Mouse (Mus musculus) lung, embryonic 14.5 days (tissue): ENCODE measurements at regions not wholly inside any gene's neighbourhood (a gene's known extent, or its start where the extent isn't known, plus 50 kb on each side); places are given as distances from the start of the nearest gene placed in this dataset.

Experiments
- ATAC-seq: fragments of 200-750 bp; cut with Nextera tagmentation; 2 replicates; pipeline ENCODE4 v1.8.0; 2017; ENCODE audit warnings: mild to moderate bottlenecking, moderate TSS enrichment, moderate library complexity; ENCODE audit not compliant: insufficient read depth
- DNase-seq: peaks from one replicate; pipeline ENCODE4 v3.0.0-alpha.2; 2015
- H3K27ac ChIP-seq: fragments of 300-500 bp; sonication (generic); 2 replicates; pipeline ENCODE4 v1.5.1; 2014; ENCODE audit warnings: low read depth, mild to moderate bottlenecking, moderate library complexity
- H3K27me3 ChIP-seq: fragments of 300-500 bp; sonication (generic); 2 replicates; pipeline ENCODE4 v1.6.1; 2014; ENCODE audit warnings: low read length, control low read depth; ENCODE audit not compliant: insufficient read depth
- H3K36me3 ChIP-seq: fragments of 300-500 bp; sonication (generic); 2 replicates; pipeline ENCODE4 v1.6.1; 2014; ENCODE audit warnings: control low read depth; ENCODE audit not compliant: insufficient read depth
- H3K4me1 ChIP-seq: fragments of 300-500 bp; sonication (generic); 2 replicates; pipeline ENCODE4 v1.6.1; 2014; ENCODE audit warnings: antibody characterized with exemption, control low read depth; ENCODE audit not compliant: insufficient read depth
- H3K4me2 ChIP-seq: fragments of 300-500 bp; sonication (generic); 2 replicates; pipeline ENCODE4 v1.6.1; 2014; ENCODE audit warnings: mild to moderate bottlenecking
- H3K4me3 ChIP-seq: fragments of 300-500 bp; sonication (generic); 2 replicates; pipeline ENCODE4 v1.5.1; 2014; ENCODE audit warnings: low read depth, low read length
- H3K9ac ChIP-seq: fragments of 300-500 bp; sonication (generic); 2 replicates; pipeline ENCODE4 v1.6.1; 2014
- H3K9me3 ChIP-seq: fragments of 300-500 bp; sonication (generic); 2 replicates; pipeline ENCODE4 v1.6.1; 2016; ENCODE audit warnings: low read depth, low read length, control low read depth
- CTCF ChIP-seq: IDR thresholded peaks from 2 replicates; pipeline ENCODE4 v1.5.1; 2016; ENCODE audit warnings: antibody characterized with exemption, low read depth
- WGBS: fragments of 180-500 bp; shearing (Covaris S2); extraction: QIAGEN DNeasy Blood & Tissue Kit; methylation state at CpG from one replicate; pipeline ENCODE4 v1.1.7; 2014; 5-methylcytosine and 5-hydroxymethylcytosine counted together

- 66% methylated on average over 3 of the region's 3 CpGs for WGBS
- peak; percentile 73 for DNase-seq
- no peaks in the 10 kb centered on the region for H3K27me3 ChIP-seq
- TF ChIP-seq CTCF = peak; percentile 58
- H3K4me3 ChIP-seq = no peak overlapping the region
- peak; percentile 38; the same call in 1 of the 2 replicates for ATAC-seq
- no peaks in the 10 kb centered on the region for H3K4me1 ChIP-seq
- no peaks in the 10 kb centered on the region for H3K36me3 ChIP-seq
- H3K4me2 ChIP-seq = no peak overlapping the region
- no peak overlapping the region for H3K27ac ChIP-seq
- H3K9me3 ChIP-seq = no peaks in the 10 kb centered on the region
- H3K9ac ChIP-seq = no peak overlapping the region
These were observed 401.0 kb upstream of the Adamts5 start for GRCm38 (mm10) chr16:86302451-86303145.

DNA sequence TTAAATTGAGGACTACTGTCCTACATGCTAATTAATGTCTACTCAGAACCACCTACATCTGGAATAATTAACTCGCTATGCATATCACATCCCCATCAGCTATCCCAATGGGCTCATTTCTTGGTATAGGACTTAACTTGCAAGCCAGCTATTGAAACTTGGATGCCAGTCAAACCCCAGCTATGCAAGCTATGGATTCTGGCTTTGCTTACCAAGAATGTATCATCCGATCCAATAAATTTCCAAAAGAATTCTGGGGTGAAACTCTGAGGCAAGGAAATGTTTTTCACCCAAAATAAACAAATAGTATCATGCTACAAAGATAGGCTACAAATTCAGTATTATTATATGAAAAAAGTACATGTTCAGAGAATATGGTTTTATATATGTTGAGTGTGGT, 392.8 kb upstream of the Adamts5 start:
- Histone ChIP-seq H3K27me3 (no peaks in the 10 kb centered on the region), H3K4me2 (no peak overlapping the region), H3K27ac (no peak overlapping the region), H3K36me3 (no peaks in the 10 kb centered on the region), H3K4me1 (no peaks in the 10 kb centered on the region), H3K4me3 (no peak overlapping the region), H3K9ac (no peak overlapping the region), H3K9me3 (no peaks in the 10 kb centered on the region)
- 87% methylated on average over 2 of the region's 2 CpGs for WGBS
- TF ChIP-seq CTCF = no peak
- DNase-seq = no peak
- ATAC-seq = no peak

DNA sequence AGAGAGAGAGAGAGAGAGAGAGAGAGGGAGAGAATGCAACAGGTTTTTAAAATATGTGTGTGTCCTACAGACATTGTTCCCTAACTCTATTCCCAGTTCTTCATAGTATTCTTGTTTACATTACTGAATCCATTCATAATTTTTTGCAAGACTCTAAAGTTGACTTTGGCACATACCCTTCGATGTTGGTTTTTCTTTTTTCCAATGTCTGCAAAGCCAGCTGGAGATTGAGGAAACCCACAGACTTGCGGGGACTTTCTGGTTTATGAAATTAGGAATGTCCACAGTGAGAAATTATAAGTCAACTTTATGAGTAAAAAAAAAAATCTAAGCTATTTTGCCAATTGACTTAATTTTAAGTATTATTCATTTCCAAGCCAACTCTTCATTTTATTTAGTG, 379.7 kb upstream of the Adamts5 start:
- DNase-seq (no peak), ATAC-seq (no peak)
- TF ChIP-seq CTCF = no peak
- Histone ChIP-seq H3K4me3 (no peak overlapping the region), H3K27ac (no peak overlapping the region), H3K4me1 (no peaks in the 10 kb centered on the region), H3K4me2 (no peak overlapping the region), H3K36me3 (no peaks in the 10 kb centered on the region), H3K9me3 (no peaks in the 10 kb centered on the region), H3K27me3 (no peaks in the 10 kb centered on the region), H3K9ac (no peak overlapping the region)
- 65% methylated on average over 2 of the region's 2 CpGs for WGBS

- no peak overlapping the region for H3K9ac ChIP-seq
- no peak overlapping the region for H3K27ac ChIP-seq
- H3K4me3 ChIP-seq = no peak overlapping the region
- DNase-seq (no peak), ATAC-seq (no peak)
- TF ChIP-seq CTCF = no peak
- H3K4me1 ChIP-seq = no peaks in the 10 kb centered on the region
- H3K36me3 ChIP-seq = no peaks in the 10 kb centered on the region
- no peak overlapping the region for H3K4me2 ChIP-seq
- H3K27me3 ChIP-seq = no peaks in the 10 kb centered on the region
- no peaks in the 10 kb centered on the region for H3K9me3 ChIP-seq
- 85% methylated on average over 1 of the region's 1 CpGs for WGBS
These were observed 375.4 kb upstream of the Adamts5 start for GRCm38 (mm10) chr16:86277031-86277430.

GRCm38 (mm10) chr16:86261612-86262011, 360.0 kb upstream of the Adamts5 start:
- peak; percentile 56 for DNase-seq
- H3K27ac ChIP-seq = no peak overlapping the region
- no peak overlapping the region for H3K4me2 ChIP-seq
- H3K27me3 ChIP-seq = no peaks in the 10 kb centered on the region
- no peaks in the 10 kb centered on the region for H3K36me3 ChIP-seq
- H3K9ac ChIP-seq = no peak overlapping the region
- ATAC-seq = no peak
- no peak overlapping the region for H3K4me3 ChIP-seq
- 54% methylated on average over 8 of the region's 8 CpGs for WGBS
- no peaks in the 10 kb centered on the region for H3K4me1 ChIP-seq
- no peaks in the 10 kb centered on the region for H3K9me3 ChIP-seq
- TF ChIP-seq CTCF = no peak

DNA sequence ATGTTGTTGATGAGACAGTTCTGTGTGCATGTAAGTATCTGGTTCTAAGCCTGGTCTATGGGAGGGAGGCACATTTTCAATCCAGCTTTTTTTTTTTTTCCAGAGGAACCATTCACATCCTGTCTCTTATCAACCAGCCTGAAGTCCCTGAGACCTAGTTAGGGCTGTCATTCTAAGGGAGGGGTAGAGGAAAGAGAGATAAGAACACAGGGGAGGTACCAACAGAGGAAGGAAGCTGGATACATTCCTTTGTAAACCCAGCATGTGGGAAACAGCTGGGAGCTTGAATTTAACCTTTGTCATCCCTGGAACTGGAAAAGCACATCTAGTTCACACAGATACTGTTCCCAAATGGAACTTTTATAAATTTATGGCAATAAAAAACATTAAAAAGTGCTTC, 351.0 kb upstream of the Adamts5 start:
- no peak overlapping the region for H3K4me3 ChIP-seq
- H3K4me2 ChIP-seq = no peak overlapping the region
- no peak for TF ChIP-seq CTCF
- H3K9me3 ChIP-seq = no peaks in the 10 kb centered on the region
- H3K9ac ChIP-seq = no peak overlapping the region
- H3K27me3 ChIP-seq = no peaks in the 10 kb centered on the region
- H3K4me1 ChIP-seq = no peaks in the 10 kb centered on the region
- H3K27ac ChIP-seq = no peak overlapping the region
- DNase-seq = no peak
- peak; percentile 70; the same call in 1 of the 2 replicates for ATAC-seq
- no peaks in the 10 kb centered on the region for H3K36me3 ChIP-seq

- no peak for DNase-seq
- Histone ChIP-seq H3K9ac (no peak overlapping the region), H3K27me3 (no peaks in the 10 kb centered on the region), H3K4me1 (no peaks in the 10 kb centered on the region), H3K4me3 (no peak overlapping the region), H3K36me3 (no peaks in the 10 kb centered on the region), H3K27ac (no peak overlapping the region), H3K4me2 (no peak overlapping the region), H3K9me3 (no peaks in the 10 kb centered on the region)
- no peak for ATAC-seq
- no peak for TF ChIP-seq CTCF
- 81% methylated on average over 6 of the region's 6 CpGs for WGBS
These were observed 348.4 kb upstream of the Adamts5 start for GRCm38 (mm10) chr16:86250021-86250420.
